Mouse (Mus musculus) neural tube, embryonic 13.5 days (tissue): ENCODE data around the gene Mfsd4b1. TPM values are rescaled to one million over a fixed set of nuclear protein-coding genes. Genes with fewer than 3 reads are reported as not detected.

Experiments used
- ATAC-seq: fragments of 200-750 bp; cut with Nextera tagmentation; 2 replicates; pipeline ENCODE4 v1.8.0; 2017; ENCODE audit warnings: low read depth, mild to moderate bottlenecking, moderate TSS enrichment, moderate library complexity
- H3K27ac ChIP-seq: fragments of 300-500 bp; sonication (generic); replicated peaks from 2 replicates; pipeline ENCODE4 v1.5.1; 2015; ENCODE audit warnings: moderate library complexity, mild to moderate bottlenecking, inconsistent platforms
- H3K27me3 ChIP-seq: fragments of 300-500 bp; sonication (generic); 2 replicates; pipeline ENCODE4 v1.6.1; 2015; ENCODE audit warnings: mild to moderate bottlenecking, inconsistent platforms
- H3K36me3 ChIP-seq: fragments of 300-500 bp; sonication (generic); 2 replicates; pipeline ENCODE4 v1.6.1; 2015; ENCODE audit warnings: mild to moderate bottlenecking, inconsistent platforms
- H3K4me1 ChIP-seq: fragments of 300-500 bp; sonication (generic); replicated peaks from 2 replicates; pipeline ENCODE4 v1.6.1; 2015; ENCODE audit warnings: inconsistent platforms
- H3K4me2 ChIP-seq: fragments of 300-500 bp; sonication (generic); 2 replicates; pipeline ENCODE4 v1.6.1; 2015; ENCODE audit warnings: inconsistent platforms, mild to moderate bottlenecking, moderate library complexity
- H3K4me3 ChIP-seq: fragments of 300-500 bp; sonication (generic); 2 replicates; pipeline ENCODE4 v1.5.1; 2015; ENCODE audit warnings: mild to moderate bottlenecking, inconsistent platforms
- H3K9ac ChIP-seq: fragments of 300-500 bp; sonication (generic); 2 replicates; pipeline ENCODE4 v1.6.1; 2015; ENCODE audit warnings: moderate library complexity, mild to moderate bottlenecking, inconsistent platforms
- H3K9me3 ChIP-seq: fragments of 300-500 bp; sonication (generic); 2 replicates; pipeline ENCODE4 v1.6.1; 2016; ENCODE audit warnings: inconsistent platforms
- WGBS: fragments of 180-500 bp; shearing (Covaris S2); methylation state at CpG from one replicate; pipeline ENCODE4 v1.1.7; 2015; 5-methylcytosine and 5-hydroxymethylcytosine counted together
- polyA plus RNA-seq: library from polyadenylated mRNA; unstranded; fragments of >200 nt; fragmentation: Nextera tagmentation; extraction: Ambion mirVana; gene quantifications from 2 replicates; pipeline ENCODE4 v1.2.1, GENCODE M21; 2015

The Mfsd4b1 gene
- polyA plus RNA-seq, 1 experiment from 2014 or later, result 0.14 TPM

- H3K27me3 ChIP-seq, result no peaks in the 10 kb centered on the region
- H3K4me2 ChIP-seq, result no peak within 1 kb of the TSS
- no peak within 1 kb of the TSS for H3K27ac ChIP-seq
- WGBS, result 88% methylated on average over 12 of the region's 12 CpGs
- no peaks in the 10 kb centered on the region for H3K36me3 ChIP-seq
- H3K9me3 ChIP-seq, result no peaks in the 10 kb centered on the region
- H3K4me1 ChIP-seq, result no peaks in the 10 kb centered on the region
- H3K4me3 ChIP-seq, result no peak within 1 kb of the TSS
- no peak for ATAC-seq
- H3K9ac ChIP-seq, result no peak within 1 kb of the TSS
Measured at GRCm38 (mm10) chr10:39986466-39986865, 38.6 kb downstream of the Mfsd4b1 start, which contains the start of gene Mfsd4b5. Mfsd4b5 (minus strand) TSS chr10:39986646.

GRCm38 (mm10) chr10:39982604-39983003 is 42.5 kb downstream of the Mfsd4b1 start:
- H3K4me3 ChIP-seq, result no peak overlapping the region
- WGBS, result 60% methylated on average over 5 of the region's 5 CpGs

GRCm38 (mm10) chr10:39978231-39978630 is 46.8 kb downstream of the Mfsd4b1 start:
- WGBS, result 96% methylated on average over 1 of the region's 1 CpGs

More at GRCm38 (mm10) chr10:39982604-39983003, 42.5 kb downstream of the Mfsd4b1 start:
- no peak overlapping the region for H3K4me2 ChIP-seq
- peaks cover 8% of the 10 kb centered on the region for H3K9me3 ChIP-seq
- ATAC-seq, result no peak
- H3K4me1 ChIP-seq, result no peaks in the 10 kb centered on the region
- H3K36me3 ChIP-seq, result no peaks in the 10 kb centered on the region
- H3K27me3 ChIP-seq, result no peaks in the 10 kb centered on the region
- no peak overlapping the region for H3K27ac ChIP-seq
- H3K9ac ChIP-seq, result no peak overlapping the region

GRCm38 (mm10) chr10:39977346-39977745 is 47.7 kb downstream of the Mfsd4b1 start:
- WGBS, result 95% methylated on average over 4 of the region's 4 CpGs
- no peaks in the 10 kb centered on the region for H3K27me3 ChIP-seq
- no peaks in the 10 kb centered on the region for H3K36me3 ChIP-seq
- H3K9me3 ChIP-seq, result peaks cover 13% of the 10 kb centered on the region
- ATAC-seq, result no peak
- no peak overlapping the region for H3K27ac ChIP-seq
- no peak overlapping the region for H3K4me3 ChIP-seq
- no peaks in the 10 kb centered on the region for H3K4me1 ChIP-seq
- H3K9ac ChIP-seq, result no peak overlapping the region
- H3K4me2 ChIP-seq, result no peak overlapping the region

More at GRCm38 (mm10) chr10:39978231-39978630, 46.8 kb downstream of the Mfsd4b1 start:
- no peak overlapping the region for H3K4me3 ChIP-seq
- H3K9me3 ChIP-seq, result peaks cover 13% of the 10 kb centered on the region
- no peak overlapping the region for H3K4me2 ChIP-seq
- H3K9ac ChIP-seq, result no peak overlapping the region
- ATAC-seq, result no peak
- H3K36me3 ChIP-seq, result no peaks in the 10 kb centered on the region
- H3K4me1 ChIP-seq, result no peaks in the 10 kb centered on the region
- no peaks in the 10 kb centered on the region for H3K27me3 ChIP-seq
- no peak overlapping the region for H3K27ac ChIP-seq

- Histone ChIP-seq H3K4me1 (no peaks in the 10 kb centered on the region), H3K27me3 (no peaks in the 10 kb centered on the region), H3K4me3 (no peak overlapping the region), H3K27ac (no peak overlapping the region), H3K4me2 (no peak overlapping the region), H3K9me3 (peaks cover 13% of the 10 kb centered on the region), H3K36me3 (no peaks in the 10 kb centered on the region), H3K9ac (no peak overlapping the region)
- 41% methylated on average over 2 of the region's 2 CpGs for WGBS
- no peak for ATAC-seq
Measured at GRCm38 (mm10) chr10:39975771-39976170, 49.3 kb downstream of the Mfsd4b1 start.

GRCm38 (mm10) chr10:39974982-39975381 is 50.1 kb downstream of the Mfsd4b1 start:
- no peak overlapping the region for H3K27ac ChIP-seq
- WGBS, result 65% methylated on average over 11 of the region's 11 CpGs
- H3K4me3 ChIP-seq, result no peak overlapping the region
- H3K27me3 ChIP-seq, result no peaks in the 10 kb centered on the region
- no peaks in the 10 kb centered on the region for H3K36me3 ChIP-seq
- no peak overlapping the region for H3K9ac ChIP-seq
- ATAC-seq, result no peak
- H3K4me2 ChIP-seq, result no peak overlapping the region
- no peaks in the 10 kb centered on the region for H3K4me1 ChIP-seq
- peaks cover 13% of the 10 kb centered on the region for H3K9me3 ChIP-seq

- Histone ChIP-seq H3K4me1 (no peaks in the 10 kb centered on the region), H3K9me3 (no peaks in the 10 kb centered on the region), H3K27me3 (no peaks in the 10 kb centered on the region), H3K9ac (no peak overlapping the region), H3K27ac (no peak overlapping the region), H3K4me2 (no peak overlapping the region), H3K36me3 (no peaks in the 10 kb centered on the region), H3K4me3 (no peak overlapping the region)
- 93% methylated on average over 3 of the region's 3 CpGs for WGBS
- no peak for ATAC-seq
Measured at GRCm38 (mm10) chr10:39967512-39967911, 57.6 kb downstream of the Mfsd4b1 start.

GRCm38 (mm10) chr10:39961906-39962305 is 63.2 kb downstream of the Mfsd4b1 start:
- Histone ChIP-seq H3K9me3 (no peaks in the 10 kb centered on the region), H3K27me3 (peaks cover 6% of the 10 kb centered on the region; the same call in 1 of the 2 replicates), H3K27ac (no peak overlapping the region), H3K9ac (no peak overlapping the region), H3K4me2 (no peak overlapping the region), H3K36me3 (no peaks in the 10 kb centered on the region), H3K4me1 (peaks cover 7% of the 10 kb centered on the region; the same call in 1 of the 2 replicates), H3K4me3 (no peak overlapping the region)
- no peak for ATAC-seq
- WGBS, result 50% methylated on average over 1 of the region's 1 CpGs

- peak overlapping the region; percentile 51; the same call in 1 of the 2 replicates for H3K4me3 ChIP-seq
- H3K27ac ChIP-seq, result no peak overlapping the region
- peak overlapping the region; percentile 83 for H3K4me2 ChIP-seq
- peaks cover 6% of the 10 kb centered on the region; the same call in 1 of the 2 replicates for H3K27me3 ChIP-seq
- H3K9me3 ChIP-seq, result no peaks in the 10 kb centered on the region
- no peaks in the 10 kb centered on the region for H3K36me3 ChIP-seq
- H3K4me1 ChIP-seq, result peaks cover 7% of the 10 kb centered on the region; the same call in 1 of the 2 replicates
- WGBS, result 45% methylated on average over 11 of the region's 11 CpGs
- H3K9ac ChIP-seq, result no peak overlapping the region
- peak; percentile 57 for ATAC-seq
Measured at GRCm38 (mm10) chr10:39960441-39960822, 64.6 kb downstream of the Mfsd4b1 start.

- H3K36me3 ChIP-seq, result no peaks in the 10 kb centered on the region
- H3K9ac ChIP-seq, result peak within 1 kb of the TSS; percentile 66
- WGBS, result under 1% methylated on average over 38 of the region's 38 CpGs
- no peak within 1 kb of the TSS for H3K27ac ChIP-seq
- H3K4me3 ChIP-seq, result peak within 1 kb of the TSS; percentile 51
- no peaks in the 10 kb centered on the region for H3K9me3 ChIP-seq
- peaks cover 7% of the 10 kb centered on the region; the same call in 1 of the 2 replicates for H3K4me1 ChIP-seq
- peaks cover 6% of the 10 kb centered on the region; the same call in 1 of the 2 replicates for H3K27me3 ChIP-seq
- peak within 1 kb of the TSS; percentile 83 for H3K4me2 ChIP-seq
- peak; percentile 99 for ATAC-seq
Measured at GRCm38 (mm10) chr10:39959761-39960440, 65.2 kb downstream of the Mfsd4b1 start, which contains the start of gene Mfsd4b3. Mfsd4b3 (minus strand) TSS chr10:39960153.

- H3K4me1 ChIP-seq, result peaks cover 7% of the 10 kb centered on the region; the same call in 1 of the 2 replicates
- H3K4me3 ChIP-seq, result no peak overlapping the region
- H3K27me3 ChIP-seq, result peaks cover 6% of the 10 kb centered on the region; the same call in 1 of the 2 replicates
- H3K27ac ChIP-seq, result no peak overlapping the region
- ATAC-seq, result no peak
- no peak overlapping the region for H3K9ac ChIP-seq
- no peaks in the 10 kb centered on the region for H3K36me3 ChIP-seq
- WGBS, result 70% methylated on average over 4 of the region's 4 CpGs
- H3K4me2 ChIP-seq, result no peak overlapping the region
- H3K9me3 ChIP-seq, result no peaks in the 10 kb centered on the region
Measured at GRCm38 (mm10) chr10:39958266-39958665, 66.8 kb downstream of the Mfsd4b1 start.

- 67% methylated on average over 2 of the region's 2 CpGs for WGBS
- Histone ChIP-seq H3K4me3 (no peak overlapping the region), H3K4me1 (peaks cover 7% of the 10 kb centered on the region; the same call in 1 of the 2 replicates), H3K27ac (no peak overlapping the region), H3K4me2 (no peak overlapping the region), H3K36me3 (no peaks in the 10 kb centered on the region), H3K9ac (no peak overlapping the region), H3K27me3 (peaks cover 6% of the 10 kb centered on the region; the same call in 1 of the 2 replicates), H3K9me3 (no peaks in the 10 kb centered on the region)
- no peak for ATAC-seq
Measured at GRCm38 (mm10) chr10:39956340-39956878, 68.7 kb downstream of the Mfsd4b1 start.
